Mouse (Mus musculus): ENCODE measurements around the gene Meis1. TPM values are rescaled to one million over a fixed set of nuclear protein-coding genes. Genes with fewer than 3 reads are reported as not detected.

Meis1 gene
- 34.6 and 35.5 TPM in 2 replicates for polyA plus RNA-seq (2015; fragmentation: Nextera tagmentation; extraction: Ambion mirVana)

DNA sequence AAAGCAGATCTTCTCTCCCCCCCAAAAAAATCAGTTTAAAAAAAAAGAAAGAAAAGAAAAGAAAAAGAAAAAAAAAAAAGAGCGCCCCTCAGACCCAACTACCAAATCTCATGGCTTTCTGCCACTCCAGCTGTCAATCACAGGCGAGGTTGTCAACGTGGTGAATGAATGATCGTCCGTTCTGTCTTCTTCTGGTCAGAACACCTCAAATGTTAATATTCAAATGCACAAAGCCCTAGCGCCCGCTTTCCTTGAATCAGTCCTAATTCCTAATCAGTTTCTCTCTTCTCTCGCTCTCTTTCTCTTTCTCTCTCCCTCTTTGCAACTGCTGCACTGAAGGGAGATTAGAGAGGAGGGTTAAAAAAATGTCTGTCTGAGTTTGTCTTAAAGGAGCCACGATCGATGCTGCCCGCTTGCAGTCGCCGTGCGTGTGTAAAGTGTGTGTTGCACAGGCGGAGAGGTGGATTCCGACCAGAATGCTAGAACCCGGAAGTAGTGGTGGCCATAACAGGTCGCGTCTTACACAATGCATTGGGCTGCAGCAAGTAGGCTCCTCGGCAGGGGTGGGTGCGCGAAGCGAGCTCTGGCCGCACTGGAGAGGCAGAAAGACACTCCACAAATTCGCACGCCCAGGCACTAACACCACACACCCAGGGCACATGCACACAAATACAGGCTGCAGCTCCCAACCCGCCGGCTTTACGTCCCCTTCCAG is at the start of gene Meis1:
Gene Meis1, minus strand, starts transcription at position 497 of the 715 bp plus-strand sequence.
- Histone ChIP-seq H3K4me2 (ENCODE audit: low read length) (peak within 1 kb of the TSS; percentile 85), H3K4me3 (ENCODE audit: low read depth, low read length) (peak within 1 kb of the TSS; percentile 68), H3K27ac (ENCODE audit: low read length) (peak within 1 kb of the TSS; percentile 96), H3K36me3 (ENCODE audit: control insufficient read depth, insufficient read depth, low read length) (no peaks in the 10 kb centered on the region), H3K9ac (ENCODE audit: low read depth, low read length) (peak within 1 kb of the TSS; percentile 85), H3K4me1 (ENCODE audit: control insufficient read depth, insufficient read depth, low read length) (peaks cover 16% of the 10 kb centered on the region), H3K27me3 (ENCODE audit: control insufficient read depth, insufficient read depth, low read depth, low read length) (peaks cover 8% of the 10 kb centered on the region), H3K9me3 (replicated peaks; ENCODE audit: control insufficient read depth, low read length, poor library complexity, severe bottlenecking) (no peaks in the 10 kb centered on the region)
- under 1% methylated on average over 29 of the region's 29 CpGs for WGBS
- ATAC-seq: peak; percentile 92

DNA sequence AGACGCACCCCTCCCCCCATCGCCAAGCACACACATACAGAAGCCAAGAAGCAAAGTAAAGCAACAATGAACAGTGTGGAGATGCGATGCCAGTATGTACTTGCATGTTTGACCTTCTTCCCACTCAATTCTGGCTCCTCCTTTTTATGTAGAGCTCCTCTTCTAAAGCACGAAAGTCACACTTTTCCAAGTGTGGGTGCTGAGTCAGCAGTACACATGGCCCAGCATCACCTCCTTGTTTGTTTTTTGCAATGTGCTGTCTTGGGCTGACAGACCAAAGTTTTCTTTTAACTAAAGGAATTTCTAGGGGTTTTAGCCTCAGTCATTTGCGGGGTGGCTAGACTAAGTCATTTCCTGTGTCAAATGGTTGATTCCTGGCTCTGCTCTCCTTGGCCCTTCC is 48.5 kb upstream of the Meis1 start:
- H3K9me3 ChIP-seq (replicated peaks; ENCODE audit: control insufficient read depth, low read length, poor library complexity, severe bottlenecking): no peaks in the 10 kb centered on the region; the same call in 1 of the 2 replicates

DNA sequence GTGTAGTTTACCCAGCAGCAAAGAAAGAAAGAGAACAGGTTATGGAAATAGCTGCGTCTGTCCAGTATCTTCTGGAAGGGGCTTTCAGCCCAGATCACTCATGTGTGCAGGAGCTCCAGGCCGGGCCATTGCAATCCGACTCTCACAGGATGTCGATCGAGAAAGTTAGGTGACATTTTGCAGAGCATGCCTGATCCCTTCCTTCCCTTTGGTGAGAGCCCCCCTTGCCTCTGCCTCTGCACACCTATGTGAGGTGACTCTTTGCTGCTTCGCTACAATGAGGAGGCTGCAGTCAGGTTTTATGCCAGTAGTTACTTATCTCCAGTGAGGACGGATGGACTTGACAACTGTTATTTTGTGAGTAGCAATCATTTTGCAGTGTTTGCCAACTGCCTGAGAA is 30.5 kb upstream of the Meis1 start:
- no peak overlapping the region for H3K27ac ChIP-seq (ENCODE audit: low read length)
- no peaks in the 10 kb centered on the region for H3K9me3 ChIP-seq (replicated peaks; ENCODE audit: control insufficient read depth, low read length, poor library complexity, severe bottlenecking)
- H3K36me3 ChIP-seq (ENCODE audit: control insufficient read depth, insufficient read depth, low read length): no peaks in the 10 kb centered on the region
- H3K4me3 ChIP-seq (ENCODE audit: low read depth, low read length): no peak overlapping the region
- no peak overlapping the region for H3K4me2 ChIP-seq (ENCODE audit: low read length)
- no peak overlapping the region for H3K9ac ChIP-seq (ENCODE audit: low read depth, low read length)
- WGBS: 59% methylated on average over 7 of the region's 7 CpGs
- ATAC-seq: no peak
- H3K4me1 ChIP-seq (ENCODE audit: control insufficient read depth, insufficient read depth, low read length): no peaks in the 10 kb centered on the region
- H3K27me3 ChIP-seq (ENCODE audit: control insufficient read depth, insufficient read depth, low read depth, low read length): no peaks in the 10 kb centered on the region

More for the DNA sequence above, 48.5 kb upstream of the Meis1 start:
- WGBS: 90% methylated on average over 5 of the region's 5 CpGs
- no peaks in the 10 kb centered on the region for H3K27me3 ChIP-seq (ENCODE audit: control insufficient read depth, insufficient read depth, low read depth, low read length)
- H3K27ac ChIP-seq (ENCODE audit: low read length): no peak overlapping the region
- H3K4me1 ChIP-seq (ENCODE audit: control insufficient read depth, insufficient read depth, low read length): no peaks in the 10 kb centered on the region
- no peak overlapping the region for H3K4me2 ChIP-seq (ENCODE audit: low read length)
- no peaks in the 10 kb centered on the region for H3K36me3 ChIP-seq (ENCODE audit: control insufficient read depth, insufficient read depth, low read length)
- ATAC-seq: no peak
- H3K9ac ChIP-seq (ENCODE audit: low read depth, low read length): no peak overlapping the region
- no peak overlapping the region for H3K4me3 ChIP-seq (ENCODE audit: low read depth, low read length)

DNA sequence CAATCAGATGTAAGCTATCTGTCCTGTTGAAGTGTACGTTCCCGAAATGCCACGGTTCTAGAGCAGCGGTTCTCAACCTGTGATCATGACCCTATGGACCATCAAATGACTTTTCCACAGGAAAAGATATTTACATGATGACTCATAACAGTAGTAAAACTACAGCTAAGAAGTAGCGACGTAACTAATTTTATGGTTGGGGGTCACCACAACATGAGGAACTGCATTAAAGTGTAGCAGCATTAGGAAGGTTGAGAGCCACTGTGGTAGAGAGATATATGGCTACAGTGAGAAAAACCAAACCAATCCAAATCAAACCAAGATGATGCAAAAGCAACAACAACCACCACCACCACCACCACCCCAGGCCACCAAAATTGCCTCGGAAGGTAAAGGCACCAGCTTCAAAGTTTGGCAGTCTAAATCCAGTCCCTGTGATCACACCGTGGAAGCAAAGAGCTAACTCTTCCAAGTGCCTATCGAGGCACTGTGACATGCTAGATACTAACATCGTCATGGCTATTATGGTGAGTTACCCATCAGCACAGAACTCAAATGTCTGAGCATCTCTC is 17.9 kb upstream of the Meis1 start:
- 96% methylated on average over 10 of the region's 10 CpGs for WGBS
- Histone ChIP-seq H3K4me3 (ENCODE audit: low read depth, low read length) (no peak overlapping the region), H3K4me2 (ENCODE audit: low read length) (no peak overlapping the region), H3K9ac (ENCODE audit: low read depth, low read length) (no peak overlapping the region), H3K27me3 (ENCODE audit: control insufficient read depth, insufficient read depth, low read depth, low read length) (no peaks in the 10 kb centered on the region; the same call in 1 of the 2 replicates), H3K36me3 (ENCODE audit: control insufficient read depth, insufficient read depth, low read length) (no peaks in the 10 kb centered on the region), H3K4me1 (ENCODE audit: control insufficient read depth, insufficient read depth, low read length) (no peaks in the 10 kb centered on the region), H3K9me3 (replicated peaks; ENCODE audit: control insufficient read depth, low read length, poor library complexity, severe bottlenecking) (no peaks in the 10 kb centered on the region), H3K27ac (ENCODE audit: low read length) (no peak overlapping the region)
- ATAC-seq: no peak

DNA sequence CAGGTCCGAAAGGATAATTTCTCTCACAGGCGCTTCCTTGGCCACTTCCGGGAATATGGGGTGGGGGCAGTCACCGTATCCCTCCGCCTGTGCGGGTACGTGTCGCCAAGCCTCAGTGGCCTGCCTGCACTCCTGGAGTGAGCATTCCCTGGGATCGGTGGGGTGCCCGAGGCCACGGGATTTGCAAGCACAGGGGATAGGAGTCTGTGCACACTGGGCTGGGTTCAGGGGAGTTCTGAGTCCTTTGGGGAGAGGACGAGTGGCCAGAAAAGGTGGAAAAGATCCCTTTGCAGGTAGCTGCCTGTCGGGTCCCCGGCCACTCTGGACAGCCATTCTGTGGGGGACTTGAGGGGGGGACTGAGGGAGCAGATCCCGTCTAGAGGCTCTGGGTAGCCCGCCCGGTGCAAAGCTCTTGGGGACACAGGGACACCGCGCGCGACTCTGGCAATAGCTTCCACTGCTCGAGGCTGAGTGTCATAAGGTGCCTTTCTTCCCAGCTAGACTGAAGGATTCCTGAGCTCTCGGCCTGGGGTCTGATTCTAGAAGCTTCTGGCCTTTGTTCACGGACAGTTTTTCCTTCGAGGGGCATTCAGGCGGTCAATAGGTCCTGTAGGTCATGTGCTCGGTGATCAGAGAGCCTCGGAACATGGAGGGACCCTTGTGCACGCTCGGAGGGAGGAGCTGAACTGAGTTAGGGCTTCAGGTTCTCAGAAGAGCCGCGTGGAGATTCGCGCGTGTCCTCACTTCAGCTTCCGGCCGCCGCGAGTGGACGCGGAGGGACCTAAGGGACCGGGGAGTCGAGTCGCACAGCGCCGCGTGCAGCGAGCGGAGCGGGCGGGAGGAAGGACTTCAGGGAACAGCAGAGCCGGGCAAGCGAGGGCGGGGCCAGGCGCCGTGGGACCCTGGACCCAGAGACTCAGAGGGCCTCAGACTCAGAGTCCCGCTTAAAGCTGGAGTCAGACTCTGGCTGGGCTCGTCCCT is 8.1 kb upstream of the Meis1 start:
- Histone ChIP-seq H3K9ac (ENCODE audit: low read depth, low read length) (peak overlapping the region; percentile 69), H3K27me3 (ENCODE audit: control insufficient read depth, insufficient read depth, low read depth, low read length) (peaks cover 7% of the 10 kb centered on the region; the same call in 1 of the 2 replicates), H3K4me2 (ENCODE audit: low read length) (peak overlapping the region; percentile 98), H3K36me3 (ENCODE audit: control insufficient read depth, insufficient read depth, low read length) (no peaks in the 10 kb centered on the region), H3K27ac (ENCODE audit: low read length) (peak overlapping the region; percentile 24; the same call in 1 of the 2 replicates), H3K4me3 (ENCODE audit: low read depth, low read length) (peak overlapping the region; percentile 57), H3K9me3 (replicated peaks; ENCODE audit: control insufficient read depth, low read length, poor library complexity, severe bottlenecking) (no peaks in the 10 kb centered on the region), H3K4me1 (ENCODE audit: control insufficient read depth, insufficient read depth, low read length) (peaks cover 9% of the 10 kb centered on the region; the same call in 1 of the 2 replicates)
- under 1% methylated on average over 58 of the region's 58 CpGs for WGBS
- peak; percentile 87 for ATAC-seq

DNA sequence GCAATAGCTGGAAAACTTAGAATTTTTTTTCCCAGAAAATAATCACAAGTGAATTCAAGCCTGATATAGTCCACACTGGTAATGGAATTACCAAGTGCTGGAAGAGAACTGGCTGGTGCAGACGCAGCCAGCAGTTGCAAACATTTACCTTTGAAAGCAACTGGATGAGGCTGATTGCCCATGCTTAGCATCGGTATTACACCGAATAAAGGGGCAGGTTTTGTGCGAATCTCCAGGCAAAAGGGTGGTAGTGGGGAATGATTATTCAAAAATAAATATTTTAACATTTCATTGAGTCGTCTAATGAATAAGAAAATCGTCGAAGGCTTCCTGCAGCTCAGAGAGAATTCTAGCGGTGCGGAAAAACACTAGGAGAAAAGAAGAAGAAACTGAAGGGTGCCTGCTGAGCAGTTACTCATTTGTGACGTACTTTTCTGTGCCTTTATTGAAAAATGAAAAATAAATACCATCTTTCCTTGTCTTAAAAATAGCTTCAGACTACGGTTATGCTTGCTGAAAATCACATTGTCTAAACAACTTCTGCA is 7.3 kb upstream of the Meis1 start:
- Histone ChIP-seq H3K9me3 (replicated peaks; ENCODE audit: control insufficient read depth, low read length, poor library complexity, severe bottlenecking) (no peaks in the 10 kb centered on the region), H3K4me2 (ENCODE audit: low read length) (peak overlapping the region; percentile 98), H3K4me3 (ENCODE audit: low read depth, low read length) (peak overlapping the region; percentile 57), H3K9ac (ENCODE audit: low read depth, low read length) (peak overlapping the region; percentile 69), H3K27ac (ENCODE audit: low read length) (no peak overlapping the region), H3K27me3 (ENCODE audit: control insufficient read depth, insufficient read depth, low read depth, low read length) (peaks cover 11% of the 10 kb centered on the region), H3K36me3 (ENCODE audit: control insufficient read depth, insufficient read depth, low read length) (no peaks in the 10 kb centered on the region), H3K4me1 (ENCODE audit: control insufficient read depth, insufficient read depth, low read length) (peaks cover 14% of the 10 kb centered on the region)
- ATAC-seq: no peak
- 5% methylated on average over 11 of the region's 11 CpGs for WGBS

DNA sequence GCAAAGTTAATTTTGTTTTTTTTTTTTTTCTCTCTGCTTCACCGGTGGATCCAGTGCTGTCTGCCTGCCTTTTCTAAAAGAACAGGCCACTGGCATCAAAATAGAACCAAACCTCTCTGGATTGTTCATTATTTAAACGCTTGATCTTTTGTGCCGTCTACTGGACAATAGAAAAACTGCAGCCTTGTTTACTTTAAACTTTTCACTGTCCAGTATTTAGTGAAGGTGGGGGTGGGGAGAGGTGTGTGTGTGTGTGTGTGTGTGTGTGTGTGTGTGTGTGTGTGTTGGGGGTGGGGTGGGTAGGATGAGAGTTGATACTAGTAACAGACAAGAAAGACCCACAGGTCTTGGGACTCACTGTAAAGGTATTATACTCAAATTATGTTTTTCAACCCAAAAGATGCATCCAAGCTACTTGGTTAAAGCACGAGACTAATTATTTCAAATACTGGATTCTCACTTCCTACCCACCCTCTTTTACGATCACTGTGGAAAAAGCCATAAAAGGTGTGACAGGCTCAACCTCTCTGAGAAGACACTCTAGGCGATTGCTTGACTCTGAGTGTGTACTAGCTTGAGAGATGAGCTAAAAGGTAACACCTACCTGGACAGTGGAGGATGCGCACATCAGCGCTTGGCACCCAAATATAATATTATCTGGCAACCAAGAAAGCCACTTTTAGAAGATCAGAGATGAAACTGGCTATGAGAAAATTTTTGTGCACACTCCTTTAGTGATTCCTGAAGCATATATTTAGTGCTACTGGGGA is 5.9 kb upstream of the Meis1 start:
- Histone ChIP-seq H3K9ac (ENCODE audit: low read depth, low read length) (no peak overlapping the region), H3K4me2 (ENCODE audit: low read length) (no peak overlapping the region), H3K9me3 (replicated peaks; ENCODE audit: control insufficient read depth, low read length, poor library complexity, severe bottlenecking) (no peaks in the 10 kb centered on the region), H3K36me3 (ENCODE audit: control insufficient read depth, insufficient read depth, low read length) (no peaks in the 10 kb centered on the region), H3K27me3 (ENCODE audit: control insufficient read depth, insufficient read depth, low read depth, low read length) (peaks cover 11% of the 10 kb centered on the region), H3K27ac (ENCODE audit: low read length) (no peak overlapping the region), H3K4me1 (ENCODE audit: control insufficient read depth, insufficient read depth, low read length) (peaks cover 18% of the 10 kb centered on the region), H3K4me3 (ENCODE audit: low read depth, low read length) (no peak overlapping the region)
- ATAC-seq: no peak
- WGBS: 33% methylated on average over 8 of the region's 8 CpGs

DNA sequence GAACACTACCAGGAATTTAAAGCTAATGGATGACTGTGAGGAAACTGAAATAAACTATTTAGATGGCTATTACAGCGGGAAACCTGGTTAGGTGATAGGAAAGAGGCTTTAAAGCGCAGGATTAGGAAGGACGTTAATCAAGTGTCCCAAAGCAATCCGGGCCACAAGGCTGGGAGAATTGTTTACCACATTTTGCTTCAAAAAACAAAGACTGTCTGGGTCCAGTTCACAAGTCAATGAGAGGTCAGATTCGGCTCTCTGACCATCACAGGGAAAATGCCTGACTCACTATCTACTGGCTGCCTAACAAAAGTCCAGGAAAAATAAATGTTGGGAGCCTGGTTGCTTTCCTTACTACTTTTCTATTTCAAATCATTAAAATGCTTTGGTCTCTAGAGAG is 4.6 kb upstream of the Meis1 start:
- H3K9me3 ChIP-seq (replicated peaks; ENCODE audit: control insufficient read depth, low read length, poor library complexity, severe bottlenecking): no peaks in the 10 kb centered on the region
- no peak overlapping the region for H3K9ac ChIP-seq (ENCODE audit: low read depth, low read length)
- no peaks in the 10 kb centered on the region for H3K36me3 ChIP-seq (ENCODE audit: control insufficient read depth, insufficient read depth, low read length)
- H3K4me1 ChIP-seq (ENCODE audit: control insufficient read depth, insufficient read depth, low read length): peaks cover 18% of the 10 kb centered on the region
- peaks cover 10% of the 10 kb centered on the region for H3K27me3 ChIP-seq (ENCODE audit: control insufficient read depth, insufficient read depth, low read depth, low read length)
- ATAC-seq: no peak
- no peak overlapping the region for H3K27ac ChIP-seq (ENCODE audit: low read length)
- 30% methylated on average over 5 of the region's 5 CpGs for WGBS
- no peak overlapping the region for H3K4me3 ChIP-seq (ENCODE audit: low read depth, low read length)
- no peak overlapping the region for H3K4me2 ChIP-seq (ENCODE audit: low read length)
